Mouse (Mus musculus): ENCODE results near the gene Chkb. TPM values are rescaled to one million over a fixed set of nuclear protein-coding genes. Genes with fewer than 3 reads are reported as not detected.

The Chkb gene
- total and polyA plus RNA-seq, 3 experiments, result 21.1 to 31.8 (median 26.4) TPM

GRCm38 (mm10) chr15:89475293-89475600 lies 45.5 kb upstream of the Chkb start:
- no peak for TF ChIP-seq ZNF384 (IDR thresholded peaks at IDR 0.05; ENCODE audit: low read depth, low read length)
- no peak for TF ChIP-seq ZC3H11A (IDR thresholded peaks at IDR 0.05; ENCODE audit: low read depth, low read length)
- TF ChIP-seq MXI1 (IDR thresholded peaks at IDR 0.05; ENCODE audit: low read depth, low read length), result no peak
- TF ChIP-seq MEF2A (IDR thresholded peaks at IDR 0.05; ENCODE audit: borderline replicate concordance, low read depth, low read length), result no peak
- TF ChIP-seq USF1 (IDR thresholded peaks at IDR 0.05; ENCODE audit: low read depth, low read length), result no peak
- TF ChIP-seq E2F4 (IDR thresholded peaks at IDR 0.05; ENCODE audit: insufficient replicate concordance, low read depth, low read length), result no peak
- TF ChIP-seq ETS1 (conservative IDR thresholded peaks at IDR 0.05; ENCODE audit: low read depth, low read length), result no peak
- TF ChIP-seq CHD2 (IDR thresholded peaks at IDR 0.05; ENCODE audit: low read length), result no peak
- no peak for TF ChIP-seq EP300 (IDR thresholded peaks at IDR 0.05; ENCODE audit: low read length)
- TF ChIP-seq MYC (IDR thresholded peaks at IDR 0.05; ENCODE audit: low read depth, low read length), result no peak
- TF ChIP-seq PAX5 (IDR thresholded peaks at IDR 0.05; ENCODE audit: low read length), result no peak
- no peak for TF ChIP-seq USF2 (conservative IDR thresholded peaks at IDR 0.05; ENCODE audit: low read depth, low read length)
- TF ChIP-seq POLR2A (IDR thresholded peaks at IDR 0.05; ENCODE audit: low read depth, low read length), result no peak
- no peak for TF ChIP-seq HCFC1 (IDR thresholded peaks at IDR 0.05; ENCODE audit: low read depth, low read length)
- no peak for TF ChIP-seq SMC3 (IDR thresholded peaks at IDR 0.05; ENCODE audit: low read depth, low read length)
- TF ChIP-seq CHD1 (IDR thresholded peaks at IDR 0.05; ENCODE audit: low read depth, low read length), result no peak
- TF ChIP-seq RAD21 (IDR thresholded peaks at IDR 0.05; ENCODE audit: low read depth, low read length), result no peak
- TF ChIP-seq MAFK (IDR thresholded peaks at IDR 0.05; ENCODE audit: insufficient replicate concordance, low read length), result no peak
- in situ Hi-C loops (cut with MboI; ENCODE audit: low pct_ligation_motif_present, low pct_unique_long_range_greater_than_20kb, low sequenced_read_pairs) (loop anchor here (5.0 kb wide), 1 partner anchor 57 kb away; no protein-coding TSS in a partner anchor), dilution Hi-C loops (cut with MboI; ENCODE audit: extremely low pct_ligation_motif_present, extremely low pct_unique_long_range_greater_than_20kb, low sequenced_read_pairs) (no loop called here)
- Histone ChIP-seq H3K36me3 (replicated peaks in 1 of 2; ENCODE audit: control insufficient read depth in 1 of 2, insufficient read depth in 1 of 2, low read length in 1 of 2) (peaks cover 1 to 29% of the 10 kb centered on the region in 2 experiments), H3K9ac (ENCODE audit: insufficient read depth, low read depth) (peak overlapping the region; percentile 60; the same call in 1 of the 2 replicates), H3K27ac (ENCODE audit: insufficient read depth, low read depth) (no peak overlapping the region), H3K27me3 (replicated peaks) (no peaks in the 10 kb centered on the region), H3K4me2 (ENCODE audit: insufficient read depth, low read depth, poor library complexity, severe bottlenecking) (peak overlapping the region; percentile 59), H3K79me2 (replicated peaks; ENCODE audit: control insufficient read depth, extremely low read depth, insufficient read depth, poor library complexity, severe bottlenecking) (no peaks in the 10 kb centered on the region), H3K9me3 (replicated peaks; ENCODE audit: low read length) (no peaks in the 10 kb centered on the region), H3K4me3 (replicated peaks in 1 of 3; ENCODE audit: low read depth in 2 of 3, low read length in 2 of 3, poor library complexity in 1 of 3) (peak overlapping the region; percentile 61 to 71 (median 63)), H3K4me1 (ENCODE audit: control insufficient read depth in 1 of 2, insufficient read depth in 2 of 2) (peaks cover 9 to 29% of the 10 kb centered on the region in 2 experiments)
- no peak for DNase-seq (ENCODE audit: extremely low read depth)

- DNase-seq (ENCODE audit: extremely low read depth), result no peak
- H3K9ac ChIP-seq (ENCODE audit: insufficient read depth, low read depth), result no peak overlapping the region
- peaks cover 0 to 24% of the 10 kb centered on the region in 2 experiments for H3K36me3 ChIP-seq (replicated peaks in 1 of 2; ENCODE audit: control insufficient read depth in 1 of 2, insufficient read depth in 1 of 2, low read length in 1 of 2)
- TF ChIP-seq CTCF (conservative IDR thresholded peaks at IDR 0.05 in 1 of 2, IDR thresholded peaks at IDR 0.05 in 1 of 2; ENCODE audit: low read depth in 2 of 2, low read length in 2 of 2), result no peak
- TF ChIP-seq SIN3A (IDR thresholded peaks at IDR 0.05; ENCODE audit: low read length), result no peak
- no peak for TF ChIP-seq USF2 (conservative IDR thresholded peaks at IDR 0.05; ENCODE audit: low read depth, low read length)
- no peak for TF ChIP-seq MXI1 (IDR thresholded peaks at IDR 0.05; ENCODE audit: low read depth, low read length)
- TF ChIP-seq POLR2AphosphoS2 (IDR thresholded peaks at IDR 0.05; ENCODE audit: low read depth, low read length), result no peak
- TF ChIP-seq BHLHE40 (IDR thresholded peaks at IDR 0.05; ENCODE audit: low read depth, low read length), result no peak
- no peak for TF ChIP-seq ZMIZ1 (IDR thresholded peaks at IDR 0.05; ENCODE audit: low read depth, low read length)
- TF ChIP-seq ZKSCAN1 (IDR thresholded peaks at IDR 0.05; ENCODE audit: borderline replicate concordance, low read depth, low read length), result no peak
- TF ChIP-seq KAT2A (IDR thresholded peaks at IDR 0.05; ENCODE audit: insufficient replicate concordance, low read length), result no peak
- no peak for TF ChIP-seq UBTF (IDR thresholded peaks at IDR 0.05; ENCODE audit: low read depth, low read length)
- no peak for TF ChIP-seq USF1 (IDR thresholded peaks at IDR 0.05; ENCODE audit: low read depth, low read length)
- TF ChIP-seq PAX5 (IDR thresholded peaks at IDR 0.05; ENCODE audit: low read length), result no peak
- no peak for TF ChIP-seq JUN (IDR thresholded peaks at IDR 0.05; ENCODE audit: insufficient read depth, low read depth, low read length)
- TF ChIP-seq MYC (IDR thresholded peaks at IDR 0.05; ENCODE audit: low read depth, low read length), result no peak
- TF ChIP-seq TCF12 (IDR thresholded peaks at IDR 0.05; ENCODE audit: low read depth, low read length), result no peak
- TF ChIP-seq GABPA (IDR thresholded peaks at IDR 0.05; ENCODE audit: insufficient replicate concordance, low read depth, low read length), result no peak
- TF ChIP-seq NELFE (IDR thresholded peaks at IDR 0.05; ENCODE audit: low read depth, low read length), result no peak
- dilution Hi-C loops (cut with MboI; ENCODE audit: extremely low pct_ligation_motif_present, extremely low pct_unique_long_range_greater_than_20kb, low sequenced_read_pairs), result no loop called here
- H3K4me2 ChIP-seq (ENCODE audit: insufficient read depth, low read depth, poor library complexity, severe bottlenecking), result no peak overlapping the region
- in situ Hi-C loops (cut with MboI; ENCODE audit: low pct_ligation_motif_present, low pct_unique_long_range_greater_than_20kb, low sequenced_read_pairs), result loop anchor here (5.0 kb wide), 1 partner anchor 58 kb away; no protein-coding TSS in a partner anchor
- no peaks in the 10 kb centered on the region for H3K9me3 ChIP-seq (replicated peaks; ENCODE audit: low read length)
- H3K27ac ChIP-seq (ENCODE audit: insufficient read depth, low read depth), result no peak overlapping the region
- peaks cover 8 to 29% of the 10 kb centered on the region in 2 experiments; a peak in 3 of 4 replicates for H3K4me1 ChIP-seq (ENCODE audit: control insufficient read depth in 1 of 2, insufficient read depth in 2 of 2)
- H3K27me3 ChIP-seq (replicated peaks), result no peaks in the 10 kb centered on the region
- H3K79me2 ChIP-seq (replicated peaks; ENCODE audit: control insufficient read depth, extremely low read depth, insufficient read depth, poor library complexity, severe bottlenecking), result no peaks in the 10 kb centered on the region
- no peak overlapping the region for H3K4me3 ChIP-seq (replicated peaks in 1 of 3; ENCODE audit: low read depth in 2 of 3, low read length in 2 of 3, poor library complexity in 1 of 3)
Measured at GRCm38 (mm10) chr15:89474596-89475292, 45.0 kb upstream of the Chkb start.

All from CH12.LX (cell line).